Mouse (Mus musculus) forebrain, embryonic 13.5 days (tissue): ENCODE measurements at regions not wholly inside any gene's neighbourhood (a gene's known extent, or its start where the extent isn't known, plus 50 kb on each side); places are given as distances from the start of the nearest gene placed in this dataset.
A peak's percentile ranks its signal among the peaks of the same experiment; 100 is the strongest.

ENCODE experiments used
- ATAC-seq: fragments of 200-750 bp; cut with Nextera tagmentation; 2 replicates; pipeline ENCODE4 v1.8.0; 2017
- H3K27ac ChIP-seq: fragments of 300-500 bp; sonication (generic); 2 replicates; pipeline ENCODE4 v1.5.1; 2015; ENCODE audit warnings: inconsistent platforms, mild to moderate bottlenecking, moderate library complexity
- H3K27me3 ChIP-seq: fragments of 300-500 bp; sonication (generic); 2 replicates; pipeline ENCODE4 v1.6.1; 2015; ENCODE audit warnings: mild to moderate bottlenecking, inconsistent platforms
- H3K36me3 ChIP-seq: fragments of 300-500 bp; sonication (generic); 2 replicates; pipeline ENCODE4 v1.6.1; 2015; ENCODE audit warnings: mild to moderate bottlenecking, inconsistent platforms; ENCODE audit not compliant: poor library complexity, severe bottlenecking
- H3K4me1 ChIP-seq: fragments of 300-500 bp; sonication (generic); 2 replicates; pipeline ENCODE4 v1.6.1; 2015; ENCODE audit warnings: inconsistent platforms
- H3K4me2 ChIP-seq: fragments of 300-500 bp; sonication (generic); 2 replicates; pipeline ENCODE4 v1.6.1; 2015; ENCODE audit warnings: inconsistent platforms, mild to moderate bottlenecking, moderate library complexity
- H3K4me3 ChIP-seq: fragments of 300-500 bp; sonication (generic); 2 replicates; pipeline ENCODE4 v1.5.1; 2015; ENCODE audit warnings: mild to moderate bottlenecking, inconsistent platforms
- H3K9ac ChIP-seq: fragments of 300-500 bp; sonication (generic); 2 replicates; pipeline ENCODE4 v1.6.1; 2015; ENCODE audit warnings: mild to moderate bottlenecking, inconsistent platforms
- H3K9me3 ChIP-seq: fragments of 300-500 bp; sonication (generic); replicated peaks from 2 replicates; pipeline ENCODE4 v1.6.1; 2016; ENCODE audit warnings: inconsistent platforms
- WGBS: fragments of 180-500 bp; shearing (Covaris S2); methylation state at CpG from one replicate; pipeline ENCODE4 v1.1.7; 2015; 5-methylcytosine and 5-hydroxymethylcytosine counted together

GRCm38 (mm10) chr6:147686927-147687326, 211.3 kb downstream of the Ccdc91 start:
- no peaks in the 10 kb centered on the region for H3K36me3 ChIP-seq
- H3K4me3 ChIP-seq = no peak overlapping the region
- H3K9me3 ChIP-seq = no peaks in the 10 kb centered on the region
- H3K27me3 ChIP-seq = no peaks in the 10 kb centered on the region
- no peak for ATAC-seq
- H3K27ac ChIP-seq = no peak overlapping the region
- H3K4me2 ChIP-seq = no peak overlapping the region
- no peaks in the 10 kb centered on the region for H3K4me1 ChIP-seq
- H3K9ac ChIP-seq = no peak overlapping the region
- WGBS = 76% methylated on average over 6 of the region's 6 CpGs

DNA sequence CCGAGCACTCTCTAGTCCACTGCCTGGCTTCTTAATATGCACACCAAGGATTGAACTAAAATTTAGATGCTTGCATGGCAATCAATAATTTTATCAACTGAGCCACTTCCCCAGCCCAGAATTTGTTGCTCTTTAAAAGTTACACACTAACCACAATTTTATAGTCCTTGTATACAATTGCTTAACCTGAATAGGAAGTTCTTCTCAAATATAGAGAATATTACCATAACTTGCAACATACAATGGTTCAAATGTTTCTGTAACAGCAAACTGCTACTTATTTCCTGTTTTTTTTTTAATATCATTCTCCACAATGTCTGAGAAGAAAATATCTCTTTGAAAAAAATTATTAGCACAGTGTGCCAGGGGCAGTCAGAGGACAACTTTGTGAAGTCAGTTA, 222.6 kb downstream of the Ccdc91 start:
- ATAC-seq = no peak
- WGBS = 89% methylated on average over 1 of the region's 1 CpGs

DNA sequence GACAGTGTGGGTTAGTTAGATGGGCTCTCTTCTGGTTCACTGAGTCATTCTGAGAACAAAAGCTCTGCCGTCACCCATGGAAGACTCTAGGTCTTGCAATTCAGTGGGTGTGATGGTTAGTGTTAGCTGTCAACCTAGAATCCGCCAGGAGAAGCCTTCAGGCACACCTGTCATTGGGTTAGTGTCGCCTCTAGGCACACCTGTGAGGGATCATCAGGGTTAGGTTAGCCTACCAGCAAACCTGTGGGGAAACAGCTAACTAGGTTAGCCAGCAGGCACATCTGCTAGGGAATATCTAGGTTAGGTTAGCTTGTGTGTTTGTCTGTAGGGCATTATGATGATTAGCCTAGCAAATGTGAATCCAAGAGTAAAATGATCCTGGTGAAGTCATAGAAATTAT, 223.8 kb downstream of the Ccdc91 start:
- H3K9me3 ChIP-seq = no peaks in the 10 kb centered on the region
- H3K27ac ChIP-seq = no peak overlapping the region
- H3K4me3 ChIP-seq = no peak overlapping the region
- ATAC-seq = no peak
- H3K36me3 ChIP-seq = no peaks in the 10 kb centered on the region
- H3K4me2 ChIP-seq = no peak overlapping the region
- H3K4me1 ChIP-seq = no peaks in the 10 kb centered on the region
- H3K27me3 ChIP-seq = no peaks in the 10 kb centered on the region
- 70% methylated on average over 3 of the region's 3 CpGs for WGBS
- H3K9ac ChIP-seq = no peak overlapping the region

More for the DNA sequence above, 222.6 kb downstream of the Ccdc91 start:
- Histone ChIP-seq H3K4me3 (no peak overlapping the region), H3K27me3 (no peaks in the 10 kb centered on the region), H3K27ac (no peak overlapping the region), H3K9ac (no peak overlapping the region), H3K4me2 (no peak overlapping the region), H3K9me3 (no peaks in the 10 kb centered on the region), H3K36me3 (no peaks in the 10 kb centered on the region), H3K4me1 (no peaks in the 10 kb centered on the region)

- WGBS = 82% methylated on average over 2 of the region's 2 CpGs
- Histone ChIP-seq H3K4me2 (no peak overlapping the region), H3K27ac (no peak overlapping the region), H3K27me3 (no peaks in the 10 kb centered on the region), H3K4me3 (no peak overlapping the region), H3K4me1 (no peaks in the 10 kb centered on the region), H3K9me3 (no peaks in the 10 kb centered on the region), H3K9ac (no peak overlapping the region), H3K36me3 (no peaks in the 10 kb centered on the region)
- ATAC-seq = no peak
Observed at GRCm38 (mm10) chr6:147700629-147701028, 225.0 kb downstream of the Ccdc91 start.

DNA sequence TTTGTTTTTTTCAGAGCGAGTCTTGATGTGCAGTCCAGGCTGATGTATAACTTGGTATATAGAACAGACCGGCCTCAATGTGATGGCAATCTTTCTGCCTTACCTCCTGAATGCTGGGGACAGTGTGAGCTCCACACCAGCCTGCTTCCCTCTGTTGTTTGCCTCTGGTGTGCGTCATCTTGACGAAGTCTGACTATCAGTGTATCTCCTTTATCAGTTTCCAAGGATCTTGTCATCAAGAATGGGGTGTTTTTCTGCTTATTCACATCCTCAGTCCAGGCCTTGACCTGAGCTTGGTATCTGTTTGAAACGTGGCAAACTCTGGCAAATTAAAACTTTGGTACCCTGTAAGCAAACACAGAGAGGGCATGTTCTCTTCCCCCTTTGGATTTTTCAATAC, 226.3 kb downstream of the Ccdc91 start:
- no peak for ATAC-seq
- Histone ChIP-seq H3K4me2 (no peak overlapping the region), H3K9ac (no peak overlapping the region), H3K4me1 (no peaks in the 10 kb centered on the region), H3K9me3 (no peaks in the 10 kb centered on the region), H3K4me3 (no peak overlapping the region), H3K27me3 (no peaks in the 10 kb centered on the region), H3K27ac (no peak overlapping the region), H3K36me3 (no peaks in the 10 kb centered on the region)
- WGBS = 89% methylated on average over 5 of the region's 5 CpGs

DNA sequence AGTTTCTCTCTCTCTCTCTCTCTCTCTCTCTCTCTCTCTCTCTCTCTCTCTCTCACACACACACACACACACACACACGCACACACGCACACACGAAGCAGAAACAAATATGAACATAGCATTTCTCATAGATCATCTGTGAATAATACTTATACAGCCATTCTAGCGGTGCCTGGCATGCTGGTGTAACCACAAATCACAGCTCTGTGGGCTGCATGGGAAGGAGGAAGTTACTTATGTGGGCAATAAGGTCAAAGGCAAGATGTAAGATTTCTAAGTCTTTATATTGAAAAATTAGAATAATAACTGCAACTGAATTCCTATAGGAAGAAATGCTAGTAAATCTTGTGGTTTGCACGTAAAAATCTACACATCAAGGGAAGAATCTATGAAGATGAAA, 228.7 kb downstream of the Ccdc91 start:
- Histone ChIP-seq H3K4me2 (no peak overlapping the region), H3K27me3 (no peaks in the 10 kb centered on the region), H3K9ac (no peak overlapping the region), H3K27ac (no peak overlapping the region), H3K9me3 (no peaks in the 10 kb centered on the region), H3K4me1 (no peaks in the 10 kb centered on the region), H3K36me3 (no peaks in the 10 kb centered on the region), H3K4me3 (no peak overlapping the region)
- 93% methylated on average over 5 of the region's 5 CpGs for WGBS
- no peak for ATAC-seq

- Histone ChIP-seq H3K4me2 (no peak overlapping the region), H3K4me1 (no peaks in the 10 kb centered on the region), H3K36me3 (no peaks in the 10 kb centered on the region), H3K9ac (no peak overlapping the region), H3K27ac (no peak overlapping the region), H3K27me3 (no peaks in the 10 kb centered on the region), H3K9me3 (no peaks in the 10 kb centered on the region), H3K4me3 (no peak overlapping the region)
- no peak for ATAC-seq
- 76% methylated on average over 3 of the region's 3 CpGs for WGBS
Observed at GRCm38 (mm10) chr6:147705936-147706335, 230.3 kb downstream of the Ccdc91 start.

GRCm38 (mm10) chr6:147706741-147707140, 231.1 kb downstream of the Ccdc91 start:
- no peak overlapping the region for H3K9ac ChIP-seq
- no peaks in the 10 kb centered on the region for H3K9me3 ChIP-seq
- H3K4me2 ChIP-seq = no peak overlapping the region
- no peaks in the 10 kb centered on the region for H3K27me3 ChIP-seq
- no peaks in the 10 kb centered on the region for H3K36me3 ChIP-seq
- no peak for ATAC-seq
- WGBS = 82% methylated on average over 2 of the region's 2 CpGs
- H3K27ac ChIP-seq = no peak overlapping the region
- H3K4me1 ChIP-seq = no peaks in the 10 kb centered on the region
- no peak overlapping the region for H3K4me3 ChIP-seq

GRCm38 (mm10) chr6:147718052-147718712, 242.6 kb downstream of the Ccdc91 start:
- H3K27me3 ChIP-seq = no peaks in the 10 kb centered on the region
- H3K4me2 ChIP-seq = 0 out of 2 replicates have a peak overlapping the region, but pooled peaks have one; percentile 18
- WGBS = 30% methylated on average over 8 of the region's 8 CpGs
- H3K4me3 ChIP-seq = no peak overlapping the region
- H3K9me3 ChIP-seq = no peaks in the 10 kb centered on the region
- H3K4me1 ChIP-seq = peaks cover 18% of the 10 kb centered on the region
- no peaks in the 10 kb centered on the region for H3K36me3 ChIP-seq
- ATAC-seq = peak; percentile 87
- no peak overlapping the region for H3K9ac ChIP-seq
- no peak overlapping the region for H3K27ac ChIP-seq

GRCm38 (mm10) chr6:147718713-147719490, 243.3 kb downstream of the Ccdc91 start:
- no peaks in the 10 kb centered on the region for H3K9me3 ChIP-seq
- 75% methylated on average over 10 of the region's 10 CpGs for WGBS
- H3K9ac ChIP-seq = no peak overlapping the region
- ATAC-seq = peak; percentile 71
- H3K27me3 ChIP-seq = no peaks in the 10 kb centered on the region
- no peaks in the 10 kb centered on the region for H3K36me3 ChIP-seq
- H3K4me3 ChIP-seq = no peak overlapping the region
- no peak overlapping the region for H3K27ac ChIP-seq
- H3K4me2 ChIP-seq = no peak overlapping the region
- peaks cover 18% of the 10 kb centered on the region for H3K4me1 ChIP-seq

DNA sequence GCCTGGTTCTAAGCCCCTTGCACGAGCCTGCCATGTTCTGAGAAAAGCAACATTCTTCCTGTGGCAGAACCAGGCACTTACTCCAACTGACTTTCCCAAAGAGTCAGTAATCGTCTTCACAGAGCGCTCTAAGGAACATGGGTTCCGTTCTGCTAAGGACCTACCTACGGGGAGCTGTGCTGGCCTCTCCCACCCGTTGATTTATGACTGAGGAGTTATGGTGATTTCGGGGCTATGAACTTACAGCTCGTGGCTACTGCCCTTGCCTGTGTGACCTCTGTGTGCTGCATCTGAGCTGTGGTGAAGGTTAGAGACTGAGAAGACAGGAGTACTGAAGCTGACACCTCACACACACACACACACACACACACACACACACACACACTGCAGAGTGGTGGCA, 243.9 kb downstream of the Ccdc91 start:
- H3K4me1 ChIP-seq = peaks cover 18% of the 10 kb centered on the region
- no peak overlapping the region for H3K27ac ChIP-seq
- H3K4me3 ChIP-seq = no peak overlapping the region
- H3K9me3 ChIP-seq = no peaks in the 10 kb centered on the region
- H3K36me3 ChIP-seq = no peaks in the 10 kb centered on the region
- H3K4me2 ChIP-seq = no peak overlapping the region
- 88% methylated on average over 8 of the region's 8 CpGs for WGBS
- H3K9ac ChIP-seq = no peak overlapping the region
- no peaks in the 10 kb centered on the region for H3K27me3 ChIP-seq
- no peak for ATAC-seq

DNA sequence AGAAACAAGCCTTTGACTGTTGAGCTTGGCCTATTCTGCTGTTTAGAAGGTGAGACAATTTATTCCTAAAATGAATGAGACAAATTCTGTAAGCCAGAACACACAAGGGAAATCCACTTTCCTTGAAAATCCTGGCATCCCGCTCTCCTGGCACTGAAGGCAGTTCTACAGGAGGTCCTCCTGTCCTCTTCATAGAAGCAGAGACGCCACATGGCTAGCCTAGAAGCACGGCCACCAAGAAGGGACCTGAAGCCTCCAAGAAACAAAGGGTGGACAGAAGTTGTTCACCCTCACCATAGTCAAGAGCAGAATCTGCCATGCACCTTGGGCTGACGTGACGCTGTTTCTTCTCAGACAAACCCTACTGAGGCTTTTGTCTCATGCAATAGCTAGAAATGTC, 247.7 kb downstream of the Ccdc91 start:
- Histone ChIP-seq H3K36me3 (no peaks in the 10 kb centered on the region), H3K4me2 (no peak overlapping the region), H3K9ac (no peak overlapping the region), H3K27me3 (no peaks in the 10 kb centered on the region), H3K4me3 (no peak overlapping the region), H3K4me1 (peaks cover 8% of the 10 kb centered on the region), H3K9me3 (no peaks in the 10 kb centered on the region), H3K27ac (no peak overlapping the region)
- no peak for ATAC-seq
- WGBS = 94% methylated on average over 5 of the region's 5 CpGs
